Mouse (Mus musculus) lung, embryonic 14.5 days (tissue): ENCODE data around the gene Hlcs. TPM values are rescaled to one million over a fixed set of nuclear protein-coding genes. Genes with fewer than 3 reads are reported as not detected.

Experiments used
- ATAC-seq: fragments of 200-750 bp; cut with Nextera tagmentation; 2 replicates; pipeline ENCODE4 v1.8.0; 2017; ENCODE audit warnings: mild to moderate bottlenecking, moderate TSS enrichment, moderate library complexity; ENCODE audit not compliant: insufficient read depth
- DNase-seq: peaks from one replicate; pipeline ENCODE4 v3.0.0-alpha.2; 2015
- H3K27ac ChIP-seq: fragments of 300-500 bp; sonication (generic); 2 replicates; pipeline ENCODE4 v1.5.1; 2014; ENCODE audit warnings: low read depth, mild to moderate bottlenecking, moderate library complexity
- H3K27me3 ChIP-seq: fragments of 300-500 bp; sonication (generic); 2 replicates; pipeline ENCODE4 v1.6.1; 2014; ENCODE audit warnings: low read length, control low read depth; ENCODE audit not compliant: insufficient read depth
- H3K36me3 ChIP-seq: fragments of 300-500 bp; sonication (generic); 2 replicates; pipeline ENCODE4 v1.6.1; 2014; ENCODE audit warnings: control low read depth; ENCODE audit not compliant: insufficient read depth
- H3K4me1 ChIP-seq: fragments of 300-500 bp; sonication (generic); 2 replicates; pipeline ENCODE4 v1.6.1; 2014; ENCODE audit warnings: antibody characterized with exemption, control low read depth; ENCODE audit not compliant: insufficient read depth
- H3K4me2 ChIP-seq: fragments of 300-500 bp; sonication (generic); 2 replicates; pipeline ENCODE4 v1.6.1; 2014; ENCODE audit warnings: mild to moderate bottlenecking
- H3K4me3 ChIP-seq: fragments of 300-500 bp; sonication (generic); 2 replicates; pipeline ENCODE4 v1.5.1; 2014; ENCODE audit warnings: low read depth, low read length
- H3K9ac ChIP-seq: fragments of 300-500 bp; sonication (generic); 2 replicates; pipeline ENCODE4 v1.6.1; 2014
- H3K9me3 ChIP-seq: fragments of 300-500 bp; sonication (generic); 2 replicates; pipeline ENCODE4 v1.6.1; 2016; ENCODE audit warnings: low read depth, low read length, control low read depth
- CTCF ChIP-seq: IDR thresholded peaks from 2 replicates; pipeline ENCODE4 v1.5.1; 2016; ENCODE audit warnings: antibody characterized with exemption, low read depth
- WGBS: fragments of 180-500 bp; shearing (Covaris S2); extraction: QIAGEN DNeasy Blood & Tissue Kit; methylation state at CpG from one replicate; pipeline ENCODE4 v1.1.7; 2014; 5-methylcytosine and 5-hydroxymethylcytosine counted together
- microRNA-seq: library from miRNA; unstranded; fragments of <30 nt; microRNA quantifications from one replicate; pipeline ENCODE4, GENCODE M21; 2016; ENCODE audit warnings: borderline number of aligned reads
- polyA plus RNA-seq: library from polyadenylated mRNA; unstranded; fragments of >200 nt; fragmentation: Nextera tagmentation; extraction: Ambion mirVana; gene quantifications from 2 replicates; pipeline ENCODE4 v1.2.1, GENCODE M21; 2014

The Hlcs gene
- polyA plus RNA-seq, 1 experiment from 2014 or later = 8.0 TPM

- Histone ChIP-seq H3K27me3 (peaks cover 82% of the 10 kb centered on the region), H3K27ac (no peak overlapping the region), H3K4me1 (no peaks in the 10 kb centered on the region), H3K9me3 (no peaks in the 10 kb centered on the region), H3K9ac (no peak overlapping the region), H3K4me2 (peak overlapping the region; percentile 26), H3K36me3 (no peaks in the 10 kb centered on the region), H3K4me3 (peak overlapping the region; percentile 1; the same call in 1 of the 2 replicates)
- no peak for ATAC-seq
- TF ChIP-seq CTCF = no peak
- DNase-seq = no peak
- WGBS = 2% methylated on average over 47 of the region's 47 CpGs
Measured at GRCm38 (mm10) chr16:94079075-94079855, 234.1 kb downstream of the Hlcs start.

Small RNAs within 50 kb of the gene (microRNA-seq; reads per million reads assigned to microRNA genes)
- not detected for gene Gm23062

Other genes starting within 250 kb of the Hlcs start
- 0.04 TPM in 1 of 2 replicates, not detected in the other for gene Sim2, start 228.6 kb downstream of the Hlcs start, polyA plus RNA-seq
- gene Ripply3, start 14.8 kb upstream of the Hlcs start, polyA plus RNA-seq = 22.7 and 23.9 TPM in 2 replicates
- gene Ttc3, start 57.0 kb upstream of the Hlcs start, polyA plus RNA-seq = 204 and 215 TPM in 2 replicates
- gene Pigp, start 58.3 kb upstream of the Hlcs start, polyA plus RNA-seq = 73.2 and 74.0 TPM in 2 replicates
- gene Vps26c, start 213.3 kb upstream of the Hlcs start, polyA plus RNA-seq = 54.9 and 63.7 TPM in 2 replicates